Mouse (Mus musculus): ENCODE measurements at regions not wholly inside any gene's neighbourhood (a gene's known extent, or its start where the extent isn't known, plus 50 kb on each side); places are given as distances from the start of the nearest gene placed in this dataset.

DNA sequence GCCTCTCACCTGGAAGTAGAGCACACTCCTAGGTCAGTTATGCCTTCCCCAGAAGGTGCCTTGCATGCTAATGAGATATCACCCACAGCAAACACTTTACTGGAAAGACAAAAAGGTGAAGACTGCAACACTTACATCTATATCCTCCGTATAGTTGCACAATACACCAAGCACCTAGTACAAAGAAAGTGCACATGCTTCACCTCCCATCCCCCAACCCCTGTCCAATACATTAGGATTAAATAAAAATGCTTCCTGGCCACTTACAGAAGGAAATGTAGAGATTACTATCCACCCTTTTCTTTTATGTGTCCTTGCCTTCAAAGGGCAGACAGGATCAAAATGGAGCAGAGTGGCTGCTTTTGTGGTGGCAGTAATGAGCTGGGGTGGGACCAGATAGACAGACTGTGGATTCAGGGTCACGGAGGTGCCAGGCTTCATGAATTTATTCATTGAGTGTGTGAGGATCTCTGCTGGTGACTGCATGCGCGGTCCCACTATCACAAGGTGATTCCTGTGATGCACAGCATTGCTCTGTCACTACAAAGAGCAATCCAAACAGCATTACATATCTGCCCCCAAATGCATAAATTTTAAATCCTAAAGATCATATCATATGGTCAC, 109.9 kb upstream of the Fat4 start:
- Histone ChIP-seq H3K9me3 (no peaks in the 10 kb centered on the region), H3K27ac (no peak overlapping the region), H3K4me1 (no peaks in the 10 kb centered on the region), H3K4me2 (no peak overlapping the region), H3K9ac (no peak overlapping the region), H3K4me3 (no peak overlapping the region), H3K36me3 (no peaks in the 10 kb centered on the region), H3K27me3 (no peaks in the 10 kb centered on the region)
- WGBS, result 57% methylated on average over 4 of the region's 4 CpGs
- ATAC-seq (ENCODE audit: borderline replicate concordance, extremely low read depth, low FRiP score, low TSS enrichment), result no peak

GRCm38 (mm10) chr3:38754632-38755123, 132.1 kb upstream of the Fat4 start:
- H3K4me3 ChIP-seq, result no peak overlapping the region
- H3K9me3 ChIP-seq, result no peaks in the 10 kb centered on the region
- H3K4me1 ChIP-seq, result no peaks in the 10 kb centered on the region
- H3K27me3 ChIP-seq, result no peaks in the 10 kb centered on the region
- H3K36me3 ChIP-seq, result no peaks in the 10 kb centered on the region
- WGBS, result 58% methylated on average over 5 of the region's 5 CpGs
- H3K4me2 ChIP-seq, result no peak overlapping the region
- ATAC-seq (ENCODE audit: borderline replicate concordance, extremely low read depth, low FRiP score, low TSS enrichment), result no peak
- no peak overlapping the region for H3K9ac ChIP-seq
- H3K27ac ChIP-seq, result no peak overlapping the region

DNA sequence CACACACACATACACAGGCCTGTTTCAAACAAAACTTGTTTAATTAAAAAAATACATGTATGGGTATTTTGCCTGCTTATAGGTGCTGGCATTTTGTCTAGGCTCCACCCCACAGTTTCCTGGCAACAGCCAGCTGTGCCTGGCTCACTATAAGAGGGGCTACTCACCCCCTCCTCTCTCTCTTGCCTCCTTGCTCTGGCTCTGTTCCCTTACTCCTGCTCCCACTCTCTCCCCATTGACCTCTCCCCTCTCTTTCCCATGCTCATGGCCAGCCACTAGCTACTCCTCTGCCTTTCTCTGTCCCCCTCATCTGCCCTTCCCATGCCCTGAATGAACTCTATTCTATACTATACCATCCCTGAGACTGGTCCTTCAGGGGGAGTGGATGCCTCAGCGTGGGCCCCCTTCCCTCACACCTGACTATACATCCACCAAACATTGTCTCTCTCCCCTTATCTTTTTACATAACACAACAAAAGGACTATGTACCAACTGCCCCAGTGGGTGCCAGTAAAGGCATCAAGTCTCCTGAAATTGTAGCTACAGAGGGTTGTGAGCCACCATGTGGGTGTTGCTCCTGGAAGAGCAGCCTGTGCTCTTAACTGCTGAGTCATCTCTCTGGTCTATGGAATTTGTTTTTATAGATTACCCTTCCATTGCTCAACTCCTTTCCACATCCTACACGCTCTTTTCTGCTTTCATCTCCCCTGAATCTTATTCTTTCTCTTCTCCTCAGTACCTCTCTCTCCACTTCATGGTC, 133.1 kb upstream of the Fat4 start:
- Histone ChIP-seq H3K27ac (no peak overlapping the region), H3K9ac (no peak overlapping the region), H3K4me3 (no peak overlapping the region), H3K27me3 (no peaks in the 10 kb centered on the region), H3K4me1 (no peaks in the 10 kb centered on the region), H3K9me3 (no peaks in the 10 kb centered on the region), H3K36me3 (no peaks in the 10 kb centered on the region), H3K4me2 (no peak overlapping the region)
- 75% methylated on average over 2 of the region's 2 CpGs for WGBS
- ATAC-seq (ENCODE audit: borderline replicate concordance, extremely low read depth, low FRiP score, low TSS enrichment), result no peak

GRCm38 (mm10) chr3:38742155-38742554, 144.6 kb upstream of the Fat4 start:
- no peak overlapping the region for H3K4me2 ChIP-seq
- WGBS, result 78% methylated on average over 4 of the region's 4 CpGs

DNA sequence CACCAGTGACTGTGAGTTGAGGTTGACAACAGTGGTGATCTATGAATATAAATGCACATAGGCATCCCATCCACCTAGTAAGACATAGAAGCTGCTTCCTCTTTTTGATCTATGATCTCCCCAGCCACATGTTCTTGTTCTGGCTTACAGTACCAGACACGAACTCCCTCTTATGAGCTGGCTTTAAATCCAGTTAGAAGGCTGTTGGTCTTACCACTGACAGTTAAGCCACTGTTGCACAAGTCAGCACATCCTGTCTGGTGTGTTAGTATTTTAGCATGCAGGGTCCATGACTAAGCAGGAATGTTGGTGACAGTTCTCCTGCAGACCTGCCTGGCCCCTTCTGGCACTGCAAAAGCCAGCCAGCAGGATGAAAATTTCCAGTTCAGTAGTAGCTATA, 164.1 kb upstream of the Fat4 start:
- Histone ChIP-seq H3K27me3 (no peaks in the 10 kb centered on the region), H3K9ac (no peak overlapping the region), H3K9me3 (no peaks in the 10 kb centered on the region), H3K4me3 (no peak overlapping the region), H3K36me3 (no peaks in the 10 kb centered on the region), H3K27ac (no peak overlapping the region), H3K4me2 (no peak overlapping the region), H3K4me1 (peaks cover 9% of the 10 kb centered on the region; the same call in 1 of the 2 replicates)
- ATAC-seq (ENCODE audit: borderline replicate concordance, extremely low read depth, low FRiP score, low TSS enrichment), result no peak
- WGBS, result 76% methylated on average over 1 of the region's 1 CpGs

More at GRCm38 (mm10) chr3:38742155-38742554, 144.6 kb upstream of the Fat4 start:
- no peaks in the 10 kb centered on the region for H3K9me3 ChIP-seq
- no peaks in the 10 kb centered on the region for H3K36me3 ChIP-seq
- H3K27me3 ChIP-seq, result no peaks in the 10 kb centered on the region
- no peak overlapping the region for H3K4me3 ChIP-seq
- ATAC-seq (ENCODE audit: borderline replicate concordance, extremely low read depth, low FRiP score, low TSS enrichment), result no peak
- no peaks in the 10 kb centered on the region for H3K4me1 ChIP-seq
- H3K27ac ChIP-seq, result no peak overlapping the region
- no peak overlapping the region for H3K9ac ChIP-seq

DNA sequence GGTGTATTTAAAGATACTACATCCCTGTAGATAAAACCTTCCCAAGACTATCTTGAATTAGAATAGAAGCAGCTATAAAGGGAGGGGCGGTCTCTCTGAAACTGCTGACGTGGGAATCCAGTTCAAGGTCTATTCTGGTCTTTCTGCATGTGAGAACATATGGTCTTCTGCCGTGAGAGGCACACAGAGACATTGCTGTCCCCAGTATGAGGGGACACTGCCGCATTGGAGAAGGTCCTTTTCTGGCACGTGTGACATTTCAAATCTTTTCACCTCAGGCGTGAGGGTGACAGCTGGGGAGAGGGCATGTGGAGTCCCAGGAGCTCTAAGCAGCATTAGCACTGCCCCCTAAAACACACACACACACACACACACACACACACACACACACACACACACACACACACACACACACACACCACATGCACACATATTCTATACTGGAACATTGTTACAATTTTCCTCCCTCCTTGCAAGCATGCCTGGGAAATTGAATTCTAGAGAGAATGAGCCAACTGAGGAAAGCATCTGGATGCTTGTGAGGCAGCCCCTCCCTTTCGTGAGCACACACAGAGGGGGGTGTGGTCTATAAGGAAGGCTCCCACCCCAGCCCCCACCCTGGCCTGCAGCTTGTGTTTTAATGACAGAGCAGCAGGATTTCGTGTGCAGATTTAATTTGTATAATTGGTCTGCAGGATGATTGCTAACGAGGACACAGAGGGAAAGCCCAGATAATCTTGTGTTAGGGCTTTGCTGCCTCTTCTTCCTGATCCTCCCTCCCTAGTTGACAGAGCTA, 174.5 kb upstream of the Fat4 start:
- no peak overlapping the region for H3K4me2 ChIP-seq
- ATAC-seq (ENCODE audit: borderline replicate concordance, extremely low read depth, low FRiP score, low TSS enrichment), result peak; percentile 23; the same call in 1 of the 2 replicates
- H3K36me3 ChIP-seq, result no peaks in the 10 kb centered on the region
- no peaks in the 10 kb centered on the region for H3K27me3 ChIP-seq
- H3K9ac ChIP-seq, result no peak overlapping the region
- H3K27ac ChIP-seq, result no peak overlapping the region
- H3K9me3 ChIP-seq, result no peaks in the 10 kb centered on the region
- WGBS, result 39% methylated on average over 9 of the region's 9 CpGs
- no peak overlapping the region for H3K4me3 ChIP-seq
- H3K4me1 ChIP-seq, result 0 out of 2 replicates have a peak, but pooled peaks cover 3% of the 10 kb centered on the region

DNA sequence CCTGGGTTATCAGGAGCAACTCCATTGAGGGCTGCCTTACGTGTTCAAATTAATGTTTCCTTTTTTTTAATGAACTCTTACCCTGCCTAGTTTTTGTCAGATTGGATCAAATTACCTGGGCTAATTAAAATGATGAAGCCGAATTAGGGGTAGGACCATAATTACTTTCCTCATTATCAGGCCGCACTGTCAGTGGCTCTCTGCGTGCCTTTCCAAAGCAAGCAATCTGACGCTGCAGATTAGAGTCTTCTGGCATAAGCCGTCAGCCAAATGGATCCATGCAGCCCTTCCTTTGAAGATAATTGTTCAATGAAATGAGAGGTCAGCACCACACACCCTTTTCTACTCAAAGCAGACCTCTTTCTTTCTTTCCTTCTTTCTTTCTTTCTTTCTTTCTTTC, 175.5 kb upstream of the Fat4 start:
- Histone ChIP-seq H3K27ac (no peak overlapping the region), H3K27me3 (no peaks in the 10 kb centered on the region), H3K9me3 (no peaks in the 10 kb centered on the region), H3K4me3 (no peak overlapping the region), H3K4me1 (0 out of 2 replicates have a peak, but pooled peaks cover 3% of the 10 kb centered on the region), H3K4me2 (no peak overlapping the region), H3K9ac (no peak overlapping the region), H3K36me3 (no peaks in the 10 kb centered on the region)
- 37% methylated on average over 6 of the region's 6 CpGs for WGBS
- no peak for ATAC-seq (ENCODE audit: borderline replicate concordance, extremely low read depth, low FRiP score, low TSS enrichment)

GRCm38 (mm10) chr3:38707891-38708290, 178.8 kb upstream of the Fat4 start:
- WGBS, result 69% methylated on average over 3 of the region's 3 CpGs
- 0 out of 2 replicates have a peak, but pooled peaks cover 3% of the 10 kb centered on the region for H3K4me1 ChIP-seq
- no peak overlapping the region for H3K27ac ChIP-seq
- ATAC-seq (ENCODE audit: borderline replicate concordance, extremely low read depth, low FRiP score, low TSS enrichment), result no peak
- H3K9ac ChIP-seq, result no peak overlapping the region
- no peaks in the 10 kb centered on the region for H3K27me3 ChIP-seq
- no peaks in the 10 kb centered on the region for H3K36me3 ChIP-seq
- H3K4me3 ChIP-seq, result no peak overlapping the region
- no peak overlapping the region for H3K4me2 ChIP-seq
- H3K9me3 ChIP-seq, result no peaks in the 10 kb centered on the region

- 77% methylated on average over 5 of the region's 5 CpGs for WGBS
- no peak overlapping the region for H3K9ac ChIP-seq
- no peaks in the 10 kb centered on the region for H3K9me3 ChIP-seq
- ATAC-seq (ENCODE audit: borderline replicate concordance, extremely low read depth, low FRiP score, low TSS enrichment), result no peak
- H3K36me3 ChIP-seq, result no peaks in the 10 kb centered on the region
- H3K4me1 ChIP-seq, result peaks cover 7% of the 10 kb centered on the region; the same call in 1 of the 2 replicates
- no peak overlapping the region for H3K4me3 ChIP-seq
- no peaks in the 10 kb centered on the region for H3K27me3 ChIP-seq
- H3K27ac ChIP-seq, result no peak overlapping the region
- H3K4me2 ChIP-seq, result no peak overlapping the region
Observed at GRCm38 (mm10) chr3:38699206-38699605, 187.5 kb upstream of the Fat4 start.

DNA sequence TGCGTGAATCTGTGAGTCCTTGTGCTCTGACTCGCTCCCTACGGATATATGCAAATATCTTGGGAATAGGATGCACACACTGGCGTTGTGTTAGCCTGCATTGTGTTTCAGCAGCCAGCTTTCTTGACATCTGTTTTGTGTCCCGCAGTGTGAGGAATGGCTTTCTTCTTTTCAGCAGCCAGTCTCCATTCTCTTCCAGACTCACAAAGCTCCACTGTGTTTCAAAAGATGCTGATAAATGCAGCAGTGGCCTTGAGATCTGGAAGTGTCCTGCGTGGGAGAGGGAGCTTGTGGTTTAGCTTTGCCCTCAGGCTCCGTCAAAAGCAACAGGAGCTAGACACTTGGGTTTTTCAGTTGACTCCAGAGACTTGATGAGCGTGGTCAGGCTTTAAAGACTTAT, 188.9 kb upstream of the Fat4 start:
- Histone ChIP-seq H3K27me3 (no peaks in the 10 kb centered on the region), H3K27ac (no peak overlapping the region), H3K4me2 (no peak overlapping the region), H3K4me1 (peaks cover 7% of the 10 kb centered on the region; the same call in 1 of the 2 replicates), H3K36me3 (no peaks in the 10 kb centered on the region), H3K9ac (no peak overlapping the region), H3K4me3 (no peak overlapping the region), H3K9me3 (no peaks in the 10 kb centered on the region)
- 50% methylated on average over 8 of the region's 8 CpGs for WGBS
- no peak for ATAC-seq (ENCODE audit: borderline replicate concordance, extremely low read depth, low FRiP score, low TSS enrichment)

- WGBS, result 61% methylated on average over 2 of the region's 2 CpGs
- Histone ChIP-seq H3K4me3 (no peak overlapping the region), H3K4me1 (peaks cover 7% of the 10 kb centered on the region; the same call in 1 of the 2 replicates), H3K9ac (no peak overlapping the region), H3K27ac (no peak overlapping the region), H3K36me3 (no peaks in the 10 kb centered on the region), H3K4me2 (no peak overlapping the region), H3K27me3 (no peaks in the 10 kb centered on the region), H3K9me3 (no peaks in the 10 kb centered on the region)
- ATAC-seq (ENCODE audit: borderline replicate concordance, extremely low read depth, low FRiP score, low TSS enrichment), result no peak
Observed at GRCm38 (mm10) chr3:38697349-38697748, 189.4 kb upstream of the Fat4 start.

Data from lung, embryonic 15.5 days (tissue).